Mouse (Mus musculus) heart, postnatal 0 days (tissue): ENCODE results near the gene Podxl. TPM values are rescaled to one million over a fixed set of nuclear protein-coding genes. Genes with fewer than 3 reads are reported as not detected.
A peak's percentile ranks its signal among the peaks of the same experiment; 100 is the strongest.

Experiments
- ATAC-seq: fragments of 200-750 bp; cut with Nextera tagmentation; 2 replicates; pipeline ENCODE4 v1.8.0; 2017; ENCODE audit warnings: low read depth, moderate number of reproducible peaks, moderate library complexity; ENCODE audit not compliant: insufficient read depth
- DNase-seq: peaks from one replicate; pipeline ENCODE4 v3.0.0-alpha.2; 2016; ENCODE audit warnings: low spot score
- H3K27ac ChIP-seq: fragments of 300-500 bp; sonication (generic); 2 replicates; pipeline ENCODE4 v1.5.1; 2014; ENCODE audit warnings: low read depth, mild to moderate bottlenecking
- H3K27me3 ChIP-seq: fragments of 300-500 bp; sonication (generic); 2 replicates; pipeline ENCODE4 v1.6.1; 2014; ENCODE audit warnings: low read length, mixed read lengths; ENCODE audit not compliant: control insufficient read depth, insufficient read depth
- H3K36me3 ChIP-seq: fragments of 300-500 bp; sonication (generic); replicated peaks from 2 replicates; pipeline ENCODE4 v1.6.1; 2014; ENCODE audit warnings: low read length, mixed read lengths; ENCODE audit not compliant: control insufficient read depth, insufficient read depth
- H3K4me1 ChIP-seq: fragments of 300-500 bp; sonication (generic); 2 replicates; pipeline ENCODE4 v1.6.1; 2014; ENCODE audit warnings: antibody characterized with exemption; ENCODE audit not compliant: control insufficient read depth, insufficient read depth
- H3K4me2 ChIP-seq: fragments of 300-500 bp; sonication (generic); 2 replicates; pipeline ENCODE4 v1.6.1; 2014; ENCODE audit warnings: low read depth, mild to moderate bottlenecking, low read length, moderate library complexity
- H3K4me3 ChIP-seq: fragments of 300-500 bp; sonication (generic); 2 replicates; pipeline ENCODE4 v1.5.1; 2014; ENCODE audit warnings: low read depth, low read length
- H3K9ac ChIP-seq: fragments of 300-500 bp; sonication (generic); replicated peaks from 2 replicates; pipeline ENCODE4 v1.6.1; 2014; ENCODE audit warnings: low read depth, low read length, mixed read lengths
- H3K9me3 ChIP-seq: fragments of 300-500 bp; sonication (generic); replicated peaks from 2 replicates; pipeline ENCODE4 v1.6.1; 2016; ENCODE audit warnings: low read length; ENCODE audit not compliant: control insufficient read depth
- CTCF ChIP-seq: IDR thresholded peaks from 2 replicates; pipeline ENCODE4 v1.5.1; 2016; ENCODE audit warnings: antibody characterized with exemption, control low read depth, low read depth
- EP300 ChIP-seq: IDR thresholded peaks from 2 replicates; pipeline ENCODE4 v1.6.1; 2016; ENCODE audit warnings: antibody characterized with exemption, low read depth
- whole genome bisulfite sequencing: fragments of 180-500 bp; shearing (Covaris S2); extraction: QIAGEN DNeasy Blood & Tissue Kit; methylation state at CpG from one replicate; pipeline ENCODE4 v1.1.7; 2014; 5-methylcytosine and 5-hydroxymethylcytosine counted together
- polyA plus RNA-seq: library from polyadenylated mRNA; unstranded; fragments of >200 nt; fragmentation: Nextera tagmentation; extraction: Ambion mirVana; gene quantifications from 2 replicates; pipeline ENCODE4 v1.2.1, GENCODE M21; 2015
- total RNA-seq: library from RNA; depleted of rRNA; stranded (reverse); fragments of >200 nt; gene quantifications from 2 replicates; pipeline ENCODE4 v1.2.3, GENCODE M21; 2014; ENCODE audit warnings: low replicate concordance

Podxl gene
- total and polyA plus RNA-seq, 2 experiments from 2014 or later: 17.6 to 44.0 TPM

- ATAC-seq: peak; percentile 52
Measured at GRCm38 (mm10) chr6:31517681-31518337, 46.0 kb downstream of the Podxl start.

GRCm38 (mm10) chr6:31513726-31514125, 50.1 kb downstream of the Podxl start:
- H3K9me3 ChIP-seq: no peaks in the 10 kb centered on the region
- H3K4me2 ChIP-seq: no peak overlapping the region
- TF ChIP-seq CTCF (no peak), EP300 (no peak)
- H3K36me3 ChIP-seq: peaks cover 17% of the 10 kb centered on the region
- no peaks in the 10 kb centered on the region for H3K27me3 ChIP-seq
- no peak for ATAC-seq
- DNase-seq: no peak
- no peak overlapping the region for H3K9ac ChIP-seq
- no peak overlapping the region for H3K4me3 ChIP-seq
- no peaks in the 10 kb centered on the region for H3K4me1 ChIP-seq
- no peak overlapping the region for H3K27ac ChIP-seq
- 47% methylated on average over 6 of the region's 6 CpGs for WGBS

More at GRCm38 (mm10) chr6:31517681-31518337, 46.0 kb downstream of the Podxl start:
- Histone ChIP-seq H3K27ac (peak overlapping the region; percentile 66), H3K9me3 (no peaks in the 10 kb centered on the region), H3K36me3 (peaks cover 6% of the 10 kb centered on the region; the same call in 1 of the 2 replicates), H3K4me1 (no peaks in the 10 kb centered on the region), H3K4me3 (no peak overlapping the region), H3K9ac (no peak overlapping the region), H3K27me3 (no peaks in the 10 kb centered on the region), H3K4me2 (no peak overlapping the region)
- no peak for TF ChIP-seq EP300
- TF ChIP-seq CTCF: no peak
- DNase-seq: no peak
- 54% methylated on average over 9 of the region's 9 CpGs for WGBS

- Histone ChIP-seq H3K27ac (no peak overlapping the region), H3K36me3 (peaks cover 39% of the 10 kb centered on the region), H3K9me3 (no peaks in the 10 kb centered on the region), H3K4me1 (no peaks in the 10 kb centered on the region), H3K4me3 (no peak overlapping the region), H3K27me3 (no peaks in the 10 kb centered on the region), H3K9ac (no peak overlapping the region), H3K4me2 (no peak overlapping the region)
- ATAC-seq: no peak
- WGBS: 90% methylated on average over 2 of the region's 2 CpGs
- no peak for DNase-seq
- TF ChIP-seq CTCF (no peak), EP300 (no peak)
Measured at GRCm38 (mm10) chr6:31502614-31503013, 61.2 kb downstream of the Podxl start.

- Histone ChIP-seq H3K4me3 (no peak overlapping the region), H3K9ac (no peak overlapping the region), H3K9me3 (no peaks in the 10 kb centered on the region), H3K36me3 (peaks cover 46% of the 10 kb centered on the region), H3K27ac (no peak overlapping the region), H3K4me1 (no peaks in the 10 kb centered on the region), H3K27me3 (no peaks in the 10 kb centered on the region), H3K4me2 (no peak overlapping the region)
- no peak for ATAC-seq
- no peak for TF ChIP-seq CTCF
- no peak for TF ChIP-seq EP300
- no peak for DNase-seq
Measured at GRCm38 (mm10) chr6:31500691-31501090, 63.1 kb downstream of the Podxl start.

- no peak for TF ChIP-seq CTCF
- no peak for TF ChIP-seq EP300
- Histone ChIP-seq H3K27me3 (no peaks in the 10 kb centered on the region), H3K9me3 (no peaks in the 10 kb centered on the region), H3K9ac (no peak overlapping the region), H3K4me2 (no peak overlapping the region), H3K27ac (no peak overlapping the region), H3K4me3 (no peak overlapping the region), H3K4me1 (no peaks in the 10 kb centered on the region), H3K36me3 (peaks cover 48% of the 10 kb centered on the region)
- 90% methylated on average over 2 of the region's 2 CpGs for WGBS
- ATAC-seq (no peak), DNase-seq (no peak)
Measured at GRCm38 (mm10) chr6:31500260-31500659, 63.5 kb downstream of the Podxl start.

- H3K9me3 ChIP-seq: no peaks in the 10 kb centered on the region
- H3K27ac ChIP-seq: no peak overlapping the region
- H3K4me1 ChIP-seq: no peaks in the 10 kb centered on the region
- peaks cover 53% of the 10 kb centered on the region for H3K36me3 ChIP-seq
- H3K4me3 ChIP-seq: no peak overlapping the region
- ATAC-seq (no peak), DNase-seq (no peak)
- TF ChIP-seq EP300 (no peak), CTCF (no peak)
- H3K9ac ChIP-seq: no peak overlapping the region
- H3K4me2 ChIP-seq: no peak overlapping the region
- H3K27me3 ChIP-seq: no peaks in the 10 kb centered on the region
- 90% methylated on average over 10 of the region's 10 CpGs for WGBS
Measured at GRCm38 (mm10) chr6:31499836-31500235, 63.9 kb downstream of the Podxl start.
